Mouse (Mus musculus) midbrain, embryonic 13.5 days (tissue): ENCODE results near the gene 1810062G17Rik. TPM values are rescaled to one million over a fixed set of nuclear protein-coding genes. Genes with fewer than 3 reads are reported as not detected.
A peak's percentile ranks its signal among the peaks of the same experiment; 100 is the strongest.

Experiments
- ATAC-seq: fragments of 200-750 bp; cut with Nextera tagmentation; 2 replicates; pipeline ENCODE4 v1.8.0; 2017; ENCODE audit warnings: mild to moderate bottlenecking, moderate TSS enrichment, moderate library complexity
- H3K27ac ChIP-seq: fragments of 300-500 bp; sonication (generic); 2 replicates; pipeline ENCODE4 v1.5.1; 2015; ENCODE audit warnings: inconsistent platforms, mild to moderate bottlenecking, moderate library complexity
- H3K27me3 ChIP-seq: fragments of 300-500 bp; sonication (generic); 2 replicates; pipeline ENCODE4 v1.6.1; 2015; ENCODE audit warnings: mild to moderate bottlenecking, inconsistent platforms
- H3K36me3 ChIP-seq: fragments of 300-500 bp; sonication (generic); 2 replicates; pipeline ENCODE4 v1.6.1; 2015; ENCODE audit warnings: mild to moderate bottlenecking, inconsistent platforms
- H3K4me1 ChIP-seq: fragments of 300-500 bp; sonication (generic); replicated peaks from 2 replicates; pipeline ENCODE4 v1.6.1; 2015; ENCODE audit warnings: inconsistent platforms
- H3K4me2 ChIP-seq: fragments of 300-500 bp; sonication (generic); replicated peaks from 2 replicates; pipeline ENCODE4 v1.6.1; 2015; ENCODE audit warnings: moderate library complexity, mild to moderate bottlenecking, inconsistent platforms
- H3K4me3 ChIP-seq: fragments of 300-500 bp; sonication (generic); replicated peaks from 2 replicates; pipeline ENCODE4 v1.5.1; 2015; ENCODE audit warnings: mild to moderate bottlenecking, inconsistent platforms
- H3K9ac ChIP-seq: fragments of 300-500 bp; sonication (generic); replicated peaks from 2 replicates; pipeline ENCODE4 v1.6.1; 2015; ENCODE audit warnings: mild to moderate bottlenecking, inconsistent platforms
- H3K9me3 ChIP-seq: fragments of 300-500 bp; sonication (generic); 2 replicates; pipeline ENCODE4 v1.6.1; 2016; ENCODE audit warnings: mild to moderate bottlenecking, inconsistent platforms
- WGBS: fragments of 180-500 bp; shearing (Covaris S2); methylation state at CpG from one replicate; pipeline ENCODE4 v1.1.7; 2015; 5-methylcytosine and 5-hydroxymethylcytosine counted together
- microRNA-seq: library from miRNA; unstranded; fragments of <30 nt; microRNA quantifications from one replicate; pipeline ENCODE4, GENCODE M21; 2016
- polyA plus RNA-seq: library from polyadenylated mRNA; unstranded; fragments of >200 nt; fragmentation: Nextera tagmentation; extraction: Ambion mirVana; gene quantifications from 2 replicates; pipeline ENCODE4 v1.2.1, GENCODE M21; 2015

Gene 1810062G17Rik
- polyA plus RNA-seq, 1 experiment from 2014 or later: 0.71 TPM

DNA sequence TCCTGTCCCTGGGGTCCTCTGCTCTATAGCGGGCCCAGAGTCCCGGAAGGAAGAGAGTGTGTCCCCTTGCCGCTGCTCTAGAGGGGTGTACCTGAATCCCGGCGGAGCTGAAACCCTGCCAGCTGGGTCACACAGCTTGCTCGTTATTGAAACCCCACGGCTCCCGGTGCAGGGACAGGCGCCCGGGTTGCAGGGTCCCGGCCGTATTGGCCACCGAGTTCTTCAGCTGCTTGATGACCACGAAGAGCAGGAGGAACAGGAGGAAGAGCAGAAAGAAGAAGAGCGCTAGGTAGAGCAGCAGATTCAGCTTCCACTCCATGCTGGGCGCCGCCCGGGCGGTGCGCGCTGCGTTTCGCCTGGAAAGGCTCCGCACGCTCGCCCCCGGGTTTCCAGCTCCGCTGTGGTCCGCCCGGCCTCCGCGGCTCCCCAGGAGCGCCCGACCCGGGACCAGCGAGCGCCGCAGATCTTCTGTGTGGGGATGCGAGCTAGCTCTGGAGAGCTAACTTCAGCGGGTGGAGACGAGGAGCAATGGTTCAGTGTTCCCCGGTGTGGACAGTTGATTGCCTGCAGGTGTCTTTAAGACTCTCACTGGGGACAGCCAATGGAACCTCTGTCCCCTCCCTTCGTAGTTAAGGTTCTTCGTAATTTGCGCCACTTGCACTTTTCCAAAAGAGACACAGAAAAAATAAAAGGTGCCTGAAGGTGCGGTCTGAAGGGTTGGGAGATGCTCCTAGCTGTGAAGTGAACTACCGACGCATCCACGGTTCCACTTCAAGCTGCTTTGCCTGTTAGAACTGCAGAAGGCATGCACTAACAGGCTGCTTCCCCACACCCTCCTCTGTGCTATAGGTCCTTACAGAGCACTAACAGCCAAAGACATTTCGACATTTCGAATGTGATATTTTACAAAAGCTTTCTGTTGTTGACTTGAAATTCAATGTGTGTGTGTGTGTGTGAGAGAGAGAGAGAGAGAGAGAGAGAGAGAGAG, 45.6 kb downstream of the 1810062G17Rik start, which contains the start of gene Gm11549:
Gene Gm11549 (minus strand): TSS at position 741 of the 988 bp plus-strand sequence.
- Histone ChIP-seq H3K4me1 (peaks cover 16% of the 10 kb centered on the region), H3K9ac (peak within 1 kb of the TSS; percentile 75), H3K36me3 (no peaks in the 10 kb centered on the region), H3K4me3 (peak within 1 kb of the TSS; percentile 66), H3K4me2 (peak within 1 kb of the TSS; percentile 96), H3K9me3 (no peaks in the 10 kb centered on the region), H3K27ac (no peak within 1 kb of the TSS), H3K27me3 (peaks cover 27% of the 10 kb centered on the region)
- under 1% methylated on average over 51 of the region's 51 CpGs for WGBS
- ATAC-seq: peak; percentile 80

DNA sequence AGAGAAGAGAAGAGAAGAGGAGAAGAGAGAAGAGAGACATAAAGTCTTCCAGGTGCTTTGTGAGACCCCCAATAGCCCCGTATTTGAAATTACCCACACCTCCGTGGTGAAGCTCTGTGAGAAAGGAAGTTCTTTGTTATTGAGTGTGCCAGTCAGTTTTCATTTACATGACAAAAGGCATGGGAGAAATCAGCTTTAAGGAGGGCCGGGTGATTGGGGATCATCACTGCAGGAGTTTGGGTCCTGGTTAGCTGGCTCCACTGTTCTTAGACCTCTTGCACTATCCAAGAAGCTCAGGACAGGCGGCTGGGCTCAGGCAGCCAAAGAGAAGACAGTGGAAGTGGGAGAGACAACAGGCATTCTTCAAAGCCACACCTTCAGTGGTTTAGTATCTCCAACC, 46.4 kb downstream of the 1810062G17Rik start:
- no peak overlapping the region for H3K27ac ChIP-seq
- H3K36me3 ChIP-seq: no peaks in the 10 kb centered on the region
- H3K9me3 ChIP-seq: no peaks in the 10 kb centered on the region
- H3K4me1 ChIP-seq: peaks cover 16% of the 10 kb centered on the region
- WGBS: 1% methylated on average over 4 of the region's 4 CpGs
- peak overlapping the region; percentile 96 for H3K4me2 ChIP-seq
- H3K27me3 ChIP-seq: peaks cover 27% of the 10 kb centered on the region
- ATAC-seq: no peak
- no peak overlapping the region for H3K9ac ChIP-seq
- peak overlapping the region; percentile 66; the same call in 1 of the 2 replicates for H3K4me3 ChIP-seq

DNA sequence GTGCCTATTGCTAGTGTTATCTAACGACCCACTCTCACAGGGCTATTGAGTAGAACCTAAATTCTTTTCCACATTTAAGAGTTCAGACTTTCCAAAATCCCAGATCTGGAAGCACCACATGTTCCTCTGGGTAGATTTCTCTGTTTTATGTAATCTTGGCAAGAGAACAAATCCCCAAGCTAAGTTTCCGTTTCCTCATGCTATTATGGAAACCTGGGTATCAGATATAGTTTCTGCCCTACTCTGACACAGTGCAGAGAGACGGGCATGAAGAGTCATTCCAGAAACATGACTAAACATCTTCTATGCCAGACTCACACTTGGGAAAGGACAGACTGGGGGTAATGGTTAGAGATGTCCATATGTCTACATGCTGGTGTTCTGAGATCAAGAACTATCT, 48.7 kb downstream of the 1810062G17Rik start:
- H3K9me3 ChIP-seq: no peaks in the 10 kb centered on the region
- H3K27ac ChIP-seq: no peak overlapping the region
- peaks cover 16% of the 10 kb centered on the region for H3K4me1 ChIP-seq
- H3K36me3 ChIP-seq: no peaks in the 10 kb centered on the region
- no peak overlapping the region for H3K4me2 ChIP-seq
- peaks cover 24% of the 10 kb centered on the region for H3K27me3 ChIP-seq
- WGBS: 88% methylated on average over 3 of the region's 3 CpGs
- H3K4me3 ChIP-seq: no peak overlapping the region
- H3K9ac ChIP-seq: no peak overlapping the region
- ATAC-seq: no peak

DNA sequence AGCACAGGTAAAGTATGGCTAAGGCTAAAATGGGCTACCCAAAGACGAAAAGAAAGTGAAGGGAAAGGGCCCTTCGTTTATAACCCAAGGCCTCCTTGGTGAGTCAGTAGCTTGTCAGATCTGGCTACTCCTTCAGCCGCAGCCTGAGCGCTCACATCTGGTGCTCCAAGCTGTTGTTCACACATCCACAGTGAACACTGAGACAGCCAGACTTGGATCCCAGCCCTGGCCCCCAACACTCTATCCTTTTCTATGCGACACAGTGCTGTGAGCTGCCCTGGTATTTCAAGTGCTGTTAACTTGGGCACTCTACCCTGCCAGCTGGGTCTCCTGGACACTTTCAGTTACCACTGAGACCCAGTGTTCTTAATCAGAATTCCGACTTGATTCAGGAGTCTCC, 54.6 kb downstream of the 1810062G17Rik start:
- Histone ChIP-seq H3K27ac (no peak overlapping the region), H3K27me3 (peaks cover 14% of the 10 kb centered on the region; the same call in 1 of the 2 replicates), H3K4me1 (0 out of 2 replicates have a peak, but pooled peaks cover 12% of the 10 kb centered on the region), H3K9me3 (no peaks in the 10 kb centered on the region), H3K4me2 (no peak overlapping the region), H3K4me3 (no peak overlapping the region), H3K36me3 (no peaks in the 10 kb centered on the region), H3K9ac (no peak overlapping the region)
- 91% methylated on average over 6 of the region's 6 CpGs for WGBS
- no peak for ATAC-seq

GRCm38 (mm10) chr3:36530781-36531180, 55.0 kb downstream of the 1810062G17Rik start:
- ATAC-seq: no peak
- WGBS: 79% methylated on average over 5 of the region's 5 CpGs

GRCm38 (mm10) chr3:36531242-36531641, 55.5 kb downstream of the 1810062G17Rik start:
- no peak overlapping the region for H3K4me2 ChIP-seq
- H3K9ac ChIP-seq: no peak overlapping the region
- peaks cover 14% of the 10 kb centered on the region; the same call in 1 of the 2 replicates for H3K27me3 ChIP-seq
- no peak overlapping the region for H3K4me3 ChIP-seq
- no peak overlapping the region for H3K27ac ChIP-seq
- WGBS: 45% methylated on average over 2 of the region's 2 CpGs
- H3K36me3 ChIP-seq: no peaks in the 10 kb centered on the region
- H3K9me3 ChIP-seq: no peaks in the 10 kb centered on the region
- ATAC-seq: no peak
- H3K4me1 ChIP-seq: 0 out of 2 replicates have a peak, but pooled peaks cover 12% of the 10 kb centered on the region

More at GRCm38 (mm10) chr3:36530781-36531180, 55.0 kb downstream of the 1810062G17Rik start:
- Histone ChIP-seq H3K36me3 (no peaks in the 10 kb centered on the region), H3K4me3 (no peak overlapping the region), H3K27ac (no peak overlapping the region), H3K4me1 (0 out of 2 replicates have a peak, but pooled peaks cover 12% of the 10 kb centered on the region), H3K4me2 (no peak overlapping the region), H3K9ac (no peak overlapping the region), H3K9me3 (no peaks in the 10 kb centered on the region), H3K27me3 (peaks cover 14% of the 10 kb centered on the region; the same call in 1 of the 2 replicates)

Small RNA genes within 50 kb of the gene (microRNA-seq; reads per million reads assigned to microRNA genes)
- gene Mir7009: not detected

Other genes starting within 250 kb of the 1810062G17Rik start
- 49.5 and 57.5 TPM in 2 replicates for gene Anxa5, start within 50 bp of the 1810062G17Rik start, polyA plus RNA-seq
- gene Gm11549, start 45.9 kb downstream of the 1810062G17Rik start, polyA plus RNA-seq: 0.52 and 0.71 TPM in 2 replicates
- 93.0 and 98.3 TPM in 2 replicates for gene Exosc9, start 76.7 kb downstream of the 1810062G17Rik start, polyA plus RNA-seq
- gene Ccna2, start 96.2 kb downstream of the 1810062G17Rik start, polyA plus RNA-seq: 84.2 and 84.5 TPM in 2 replicates
- gene Bbs7, start 137.5 kb downstream of the 1810062G17Rik start, polyA plus RNA-seq: 22.1 and 22.3 TPM in 2 replicates
- 4.4 and 5.4 TPM in 2 replicates for gene Trpc3, start 214.2 kb downstream of the 1810062G17Rik start, polyA plus RNA-seq